Mouse (Mus musculus): Measurements from ENCODE around the gene Mcub. TPM values are rescaled to one million over a fixed set of nuclear protein-coding genes. Genes with fewer than 3 reads are reported as not detected.

Gene Mcub
- total RNA-seq, 2 experiments from 2014 or later = 1.2 to 2.9 TPM

GRCm38 (mm10) chr3:129903866-129904265 lies 66.1 kb downstream of the Mcub start:
- intact Hi-C loops (cut with DNase I) = no loop called here
- DNase-seq (ENCODE audit: low spot score in 2 of 2) = no peak

- DNase-seq (ENCODE audit: low spot score in 2 of 2) = no peak
- intact Hi-C loops (cut with DNase I) = no loop called here
Measured at GRCm38 (mm10) chr3:129903369-129903768, 66.6 kb downstream of the Mcub start.

- DNase-seq (ENCODE audit: low spot score in 2 of 2) = peak; percentile 48 to 54
- intact Hi-C loops (cut with DNase I) = no loop called here
Measured at GRCm38 (mm10) chr3:129901271-129901809, 68.7 kb downstream of the Mcub start, which contains the start of gene Casp6. Gene Casp6, plus strand, starts transcription at chr3:129901425.

- DNase-seq (ENCODE audit: low spot score in 2 of 2) = no peak
- intact Hi-C loops (cut with DNase I) = no loop called here
Measured at GRCm38 (mm10) chr3:129898886-129899285, 71.1 kb downstream of the Mcub start.

GRCm38 (mm10) chr3:129896591-129896990 lies 73.4 kb downstream of the Mcub start:
- intact Hi-C loops (cut with DNase I) = no loop called here
- DNase-seq (ENCODE audit: low spot score in 2 of 2) = no peak

GRCm38 (mm10) chr3:129893143-129893542 lies 76.9 kb downstream of the Mcub start:
- no peak for DNase-seq (ENCODE audit: low spot score in 2 of 2)
- intact Hi-C loops (cut with DNase I) = no loop called here

GRCm38 (mm10) chr3:129892003-129892402 lies 78.0 kb downstream of the Mcub start:
- intact Hi-C loops (cut with DNase I) = no loop called here
- DNase-seq (ENCODE audit: low spot score in 2 of 2) = no peak

GRCm38 (mm10) chr3:129887779-129888517 lies 82.1 kb downstream of the Mcub start:
- intact Hi-C loops (cut with DNase I) = no loop called here
- no peak for DNase-seq (ENCODE audit: low spot score in 2 of 2)

GRCm38 (mm10) chr3:129886430-129886829 lies 83.6 kb downstream of the Mcub start:
- no peak for DNase-seq (ENCODE audit: low spot score in 2 of 2)
- intact Hi-C loops (cut with DNase I) = no loop called here

- no peak for DNase-seq (ENCODE audit: low spot score in 2 of 2)
- intact Hi-C loops (cut with DNase I) = no loop called here
Measured at GRCm38 (mm10) chr3:129885577-129885976, 84.4 kb downstream of the Mcub start.

GRCm38 (mm10) chr3:129880925-129881593 lies 88.9 kb downstream of the Mcub start:
- DNase-seq (ENCODE audit: low spot score in 2 of 2) = no peak
- intact Hi-C loops (cut with DNase I) = no loop called here

GRCm38 (mm10) chr3:129879913-129880312 lies 90.1 kb downstream of the Mcub start:
- DNase-seq (ENCODE audit: low spot score in 2 of 2) = no peak
- intact Hi-C loops (cut with DNase I) = no loop called here

- no peak for DNase-seq (ENCODE audit: low spot score in 2 of 2)
- intact Hi-C loops (cut with DNase I) = no loop called here
Measured at GRCm38 (mm10) chr3:129879131-129879757, 90.8 kb downstream of the Mcub start.

GRCm38 (mm10) chr3:129878405-129879021 lies 91.5 kb downstream of the Mcub start, which contains the start of gene Pla2g12a:
Gene Pla2g12a, plus strand, starts transcription at chr3:129878606.
- intact Hi-C loops (cut with DNase I) = loop anchor here (1.0 kb wide), 1 partner anchor 47 kb away; the partner anchor contains the start of gene Gar1

GRCm38 (mm10) chr3:129877327-129877726 lies 92.7 kb downstream of the Mcub start:
- DNase-seq (ENCODE audit: low spot score in 2 of 2) = no peak
- intact Hi-C loops (cut with DNase I) = no loop called here

More at GRCm38 (mm10) chr3:129878405-129879021, 91.5 kb downstream of the Mcub start, which contains the start of gene Pla2g12a:
- DNase-seq (ENCODE audit: low spot score in 2 of 2) = peak; percentile 92 to 95

Other genes starting within 250 kb of the Mcub start
- 1 to 10 TPM; 1.6 to 2.9 TPM for gene Egf, start 214.9 kb downstream of the Mcub start, total RNA-seq (2021)
- gene Lrit3, start 166.2 kb downstream of the Mcub start, total RNA-seq (2021) = not detected
- gene Rrh, start 147.6 kb downstream of the Mcub start, total RNA-seq (2021) = under 1 TPM; 0.76 to 0.97 TPM
- gene Gar1, start 138.8 kb downstream of the Mcub start, total RNA-seq (2021) = 10 to 100 TPM; 40.5 to 46.1 TPM
- not detected for gene Cfi, start 134.3 kb downstream of the Mcub start, total RNA-seq (2021)
- 10 to 100 TPM; 16.1 to 17.6 TPM for gene Pla2g12a, start 91.6 kb downstream of the Mcub start, total RNA-seq (2021)
- 1 to 10 TPM; 4.1 TPM for gene Casp6, start 68.8 kb downstream of the Mcub start, total RNA-seq (2021)
- 10 to 100 TPM; 49.2 to 62.3 TPM for gene Sec24b, start 91.3 kb upstream of the Mcub start, total RNA-seq (2021)
- 10 to 100 TPM; 40.2 to 46.7 TPM for gene Col25a1, start 161.3 kb upstream of the Mcub start, total RNA-seq (2021)